Mouse (Mus musculus): ENCODE measurements at regions not wholly inside any gene's neighbourhood (a gene's known extent, or its start where the extent isn't known, plus 50 kb on each side); places are given as distances from the start of the nearest gene placed in this dataset.

- intact Hi-C loops (cut with DNase I), result no loop called here
- Histone ChIP-seq H3K27ac (no peak overlapping the region), H3K4me3 (no peak overlapping the region)
- no peak for TF ChIP-seq CTCF (IDR thresholded peaks at IDR 0.05)
- DNase-seq, result no peak
Measured at GRCm38 (mm10) chr12:104605535-104606399, 132.6 kb upstream of the Gsc start.

GRCm38 (mm10) chr12:104598056-104598455, 124.9 kb upstream of the Gsc start:
- no peak overlapping the region for H3K27ac ChIP-seq
- intact Hi-C loops (cut with DNase I), result no loop called here
- no peak overlapping the region for H3K4me3 ChIP-seq
- no peak for TF ChIP-seq CTCF (IDR thresholded peaks at IDR 0.05)
- no peak for DNase-seq

GRCm38 (mm10) chr12:104593526-104594155, 120.5 kb upstream of the Gsc start:
- intact Hi-C loops (cut with DNase I), result no loop called here

DNA sequence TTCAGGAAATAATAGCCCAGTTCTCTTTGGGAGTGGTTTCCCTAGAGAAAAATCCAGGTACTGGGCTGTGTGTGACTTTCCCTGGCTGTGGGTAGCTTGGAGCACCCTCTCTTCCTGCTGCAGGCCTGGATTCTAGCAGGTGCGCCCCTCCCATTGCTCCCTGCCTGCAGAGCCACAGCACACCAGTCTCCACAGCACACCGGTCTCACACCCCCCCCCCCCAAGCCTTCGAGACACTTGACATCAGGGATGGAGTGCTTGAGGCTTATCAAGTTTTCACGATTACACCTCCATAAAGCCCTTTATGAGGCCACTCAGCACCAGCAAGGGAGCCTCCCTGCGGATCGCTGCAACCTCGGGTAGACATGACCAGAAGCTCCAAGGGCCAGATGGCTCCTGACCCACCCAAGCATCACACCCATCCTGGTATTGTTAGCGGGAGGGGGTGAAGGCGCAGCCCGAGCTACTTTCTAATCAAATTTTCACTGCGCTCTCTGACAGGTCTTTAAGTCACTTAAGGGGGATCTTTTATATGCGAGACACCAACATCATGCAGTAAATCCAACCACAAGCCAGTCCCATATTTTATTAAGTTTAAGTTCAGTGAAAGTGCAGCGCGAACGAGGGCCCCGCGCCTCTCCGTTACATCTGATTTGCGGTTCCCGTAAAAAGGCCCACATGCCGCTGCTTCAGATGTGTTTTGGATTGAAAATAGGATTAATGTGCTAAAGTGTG, 119.8 kb upstream of the Gsc start:
- no peak for DNase-seq
- TF ChIP-seq CTCF (IDR thresholded peaks at IDR 0.05), result no peak
- Histone ChIP-seq H3K27ac (peak overlapping the region; percentile 70), H3K4me3 (peak overlapping the region; percentile 49)
- intact Hi-C loops (cut with DNase I), result no loop called here

More at GRCm38 (mm10) chr12:104593526-104594155, 120.5 kb upstream of the Gsc start:
- peak; percentile 85 for DNase-seq
- TF ChIP-seq CTCF (IDR thresholded peaks at IDR 0.05), result no peak
- H3K4me3 ChIP-seq, result peak overlapping the region; percentile 49
- H3K27ac ChIP-seq, result peak overlapping the region; percentile 70

GRCm38 (mm10) chr12:104591571-104591970, 118.4 kb upstream of the Gsc start:
- DNase-seq, result no peak
- intact Hi-C loops (cut with DNase I), result no loop called here
- no peak for TF ChIP-seq CTCF (IDR thresholded peaks at IDR 0.05)
- Histone ChIP-seq H3K4me3 (no peak overlapping the region), H3K27ac (no peak overlapping the region)

DNA sequence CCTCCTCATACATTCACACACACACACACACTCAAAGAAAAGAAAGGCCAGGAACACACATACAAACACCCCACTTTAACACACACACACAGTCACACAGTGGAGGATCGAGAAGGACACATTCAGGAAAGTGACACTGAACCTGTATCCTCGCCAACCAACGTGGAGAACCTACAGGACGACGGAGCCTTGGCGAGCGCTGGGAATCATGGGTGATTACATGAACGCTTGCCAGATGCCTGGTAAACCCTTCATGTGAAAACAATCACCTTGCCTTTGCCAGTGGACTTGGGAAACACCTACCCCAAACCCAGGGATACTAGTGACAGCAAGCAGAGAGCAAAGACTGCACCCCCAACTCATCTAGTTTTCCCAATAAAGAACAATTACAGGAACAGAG, 117.2 kb upstream of the Gsc start:
- no peak overlapping the region for H3K27ac ChIP-seq
- DNase-seq, result no peak
- TF ChIP-seq CTCF (IDR thresholded peaks at IDR 0.05), result no peak
- no peak overlapping the region for H3K4me3 ChIP-seq
- intact Hi-C loops (cut with DNase I), result no loop called here

DNA sequence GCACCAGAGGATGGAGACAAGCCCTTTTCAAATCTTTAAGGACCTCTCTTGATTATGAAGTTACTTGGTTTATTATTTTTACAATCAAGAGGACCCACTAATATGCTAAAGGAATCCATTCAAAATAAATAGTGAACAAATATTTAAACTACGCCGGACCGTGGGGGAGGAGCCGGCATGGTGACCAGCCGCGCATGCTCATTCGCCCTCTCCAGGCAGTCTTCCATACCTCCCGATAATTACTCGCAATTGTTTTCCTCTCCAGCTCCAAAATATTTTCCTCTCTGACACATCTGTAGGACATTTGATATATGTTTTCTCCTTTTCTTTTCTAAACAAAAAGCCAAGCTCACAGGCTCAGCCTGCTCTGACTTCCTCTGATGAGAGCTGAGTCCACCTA, 111.3 kb upstream of the Gsc start:
- no peak for DNase-seq
- intact Hi-C loops (cut with DNase I), result no loop called here
- Histone ChIP-seq H3K27ac (no peak overlapping the region), H3K4me3 (no peak overlapping the region)
- TF ChIP-seq CTCF (IDR thresholded peaks at IDR 0.05), result no peak

GRCm38 (mm10) chr12:104580796-104581195, 107.7 kb upstream of the Gsc start:
- Histone ChIP-seq H3K27ac (peak overlapping the region; percentile 10; the same call in 1 of the 2 replicates), H3K4me3 (no peak overlapping the region)
- TF ChIP-seq CTCF (IDR thresholded peaks at IDR 0.05), result no peak
- no peak for DNase-seq
- intact Hi-C loops (cut with DNase I), result no loop called here

DNA sequence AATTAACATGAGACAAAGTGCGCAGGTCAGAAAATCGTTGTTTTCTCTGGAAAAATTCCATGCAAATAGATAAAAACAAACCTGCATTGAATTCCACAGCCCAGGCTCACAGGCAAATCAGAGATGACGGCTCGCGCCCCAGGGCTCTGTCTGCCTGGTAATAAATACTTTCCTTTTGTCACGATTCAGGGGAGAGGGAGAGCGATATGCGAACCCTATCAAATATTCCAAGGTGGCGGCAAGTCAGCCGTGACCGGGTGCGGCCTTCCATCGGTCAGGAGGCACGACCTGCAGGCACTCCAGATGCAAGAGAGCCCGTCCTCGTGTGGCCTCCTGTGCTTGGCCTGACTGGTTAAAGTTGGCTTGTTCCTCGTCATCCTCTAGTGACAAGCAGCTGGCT, 94.5 kb upstream of the Gsc start:
- intact Hi-C loops (cut with DNase I), result no loop called here

DNA sequence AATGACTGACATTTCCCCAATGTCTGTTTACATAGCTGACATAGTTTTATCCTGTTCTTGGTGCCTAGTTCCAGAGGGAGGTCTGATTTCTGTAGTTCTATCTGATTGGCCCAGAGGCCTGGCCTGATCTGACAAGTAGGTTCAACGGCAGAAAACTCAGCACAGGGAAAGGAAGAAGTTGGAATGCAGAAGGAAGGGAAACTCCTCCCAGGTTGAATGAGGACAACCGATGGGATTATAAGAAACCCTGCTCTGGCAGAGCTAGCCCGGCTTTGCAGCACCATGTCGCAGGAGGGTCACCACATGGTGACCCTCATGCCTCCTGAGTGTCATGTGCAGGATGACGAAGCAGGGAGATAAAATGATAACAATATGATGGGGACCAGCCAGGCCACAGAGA, 89.8 kb upstream of the Gsc start:
- intact Hi-C loops (cut with DNase I), result no loop called here
- Histone ChIP-seq H3K27ac (no peak overlapping the region), H3K4me3 (no peak overlapping the region)
- TF ChIP-seq CTCF (IDR thresholded peaks at IDR 0.05), result no peak
- DNase-seq, result no peak

More for the DNA sequence above, 94.5 kb upstream of the Gsc start:
- DNase-seq, result no peak
- no peak for TF ChIP-seq CTCF (IDR thresholded peaks at IDR 0.05)
- H3K27ac ChIP-seq, result no peak overlapping the region
- H3K4me3 ChIP-seq, result no peak overlapping the region

- Histone ChIP-seq H3K4me3 (no peak overlapping the region), H3K27ac (peak overlapping the region; percentile 32; the same call in 1 of the 2 replicates)
- intact Hi-C loops (cut with DNase I), result no loop called here
- DNase-seq, result peak; percentile 59
- no peak for TF ChIP-seq CTCF (IDR thresholded peaks at IDR 0.05)
Measured at GRCm38 (mm10) chr12:104560934-104561565, 87.9 kb upstream of the Gsc start.

DNA sequence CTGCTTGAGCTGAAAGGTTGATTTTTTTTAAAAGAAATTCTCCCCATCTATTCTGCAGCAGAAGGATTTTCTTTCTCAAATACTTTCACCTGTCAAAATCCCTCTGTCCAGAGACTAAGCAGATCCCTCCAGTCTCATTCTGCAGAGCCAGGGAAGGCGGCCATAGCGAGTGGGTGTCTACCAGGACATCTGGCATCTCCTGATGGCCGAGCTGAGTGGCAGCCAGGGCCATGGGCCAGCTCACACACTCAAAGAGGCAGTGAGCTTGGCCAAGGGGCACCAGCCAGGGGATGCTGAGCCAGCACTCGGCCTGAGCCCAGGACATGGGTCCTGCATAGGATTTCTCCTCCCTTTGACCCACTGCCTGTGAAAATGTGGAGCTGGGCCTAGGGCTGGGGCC, 84.6 kb upstream of the Gsc start:
- no peak for TF ChIP-seq CTCF (IDR thresholded peaks at IDR 0.05)
- intact Hi-C loops (cut with DNase I), result no loop called here
- Histone ChIP-seq H3K27ac (peak overlapping the region; percentile 25; the same call in 1 of the 2 replicates), H3K4me3 (no peak overlapping the region)
- peak; percentile 91 for DNase-seq
